Mouse (Mus musculus) left cerebral cortex, adult 8-10 months (tissue): Measurements from ENCODE around the gene Mnx1. TPM values are rescaled to one million over a fixed set of nuclear protein-coding genes. Genes with fewer than 3 reads are reported as not detected.
"Not testable (repeated sequence)": the region's sequence is repeated elsewhere in the genome, so short reads cannot be mapped to it uniquely, and the experiment has no call there.

Source experiments
- DNase-seq, 2 experiments: peaks; one replicate each; pipeline ENCODE4 v3.0.0; 2022; ENCODE audit warnings: low spot score in 2 of 2
- total RNA-seq, 4 experiments: library from RNA; stranded (reverse); gene quantifications; 2 replicates each; pipeline ENCODE4 v1.2.4; 2022

Mnx1 gene
- total RNA-seq, 4 experiments from 2014 or later: not detected

- no peak for DNase-seq
Measured at GRCm38 (mm10) chr5:29469501-29469900, 8.8 kb downstream of the Mnx1 start.

DNA sequence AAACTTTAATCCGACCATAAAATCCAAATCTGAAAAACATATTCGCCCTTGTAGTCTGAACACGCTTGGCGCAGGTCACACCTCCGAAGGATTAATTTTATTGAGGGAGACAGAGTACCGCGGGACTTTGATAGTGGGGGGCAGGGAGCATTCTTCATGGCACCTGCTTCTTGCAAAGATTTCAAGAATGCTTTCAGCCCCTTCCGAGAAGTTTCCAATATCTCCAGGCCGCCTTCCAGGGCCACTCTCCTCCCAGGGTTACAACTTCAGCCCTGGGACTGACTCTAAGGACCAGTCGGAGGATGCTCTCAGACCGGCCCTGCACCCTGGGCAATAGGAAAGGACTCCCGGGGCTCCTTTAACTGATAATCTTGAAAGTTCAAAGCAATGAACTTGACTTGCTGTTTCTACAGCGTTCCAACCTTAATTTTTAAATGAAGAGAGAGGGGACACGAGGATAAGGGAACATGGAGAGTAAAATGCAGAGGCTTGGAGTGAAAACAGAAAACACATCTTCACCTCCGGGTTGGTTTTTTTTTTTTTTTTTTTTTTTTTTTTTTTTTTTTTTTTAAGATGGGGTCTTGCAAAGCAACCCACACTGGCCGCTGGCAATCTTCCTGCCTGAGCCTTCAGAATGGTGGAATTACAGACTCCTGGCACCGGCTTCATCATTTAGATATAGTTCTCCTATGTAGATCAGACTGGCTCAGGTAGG, 9.8 kb downstream of the Mnx1 start:
- no peak for DNase-seq

DNA sequence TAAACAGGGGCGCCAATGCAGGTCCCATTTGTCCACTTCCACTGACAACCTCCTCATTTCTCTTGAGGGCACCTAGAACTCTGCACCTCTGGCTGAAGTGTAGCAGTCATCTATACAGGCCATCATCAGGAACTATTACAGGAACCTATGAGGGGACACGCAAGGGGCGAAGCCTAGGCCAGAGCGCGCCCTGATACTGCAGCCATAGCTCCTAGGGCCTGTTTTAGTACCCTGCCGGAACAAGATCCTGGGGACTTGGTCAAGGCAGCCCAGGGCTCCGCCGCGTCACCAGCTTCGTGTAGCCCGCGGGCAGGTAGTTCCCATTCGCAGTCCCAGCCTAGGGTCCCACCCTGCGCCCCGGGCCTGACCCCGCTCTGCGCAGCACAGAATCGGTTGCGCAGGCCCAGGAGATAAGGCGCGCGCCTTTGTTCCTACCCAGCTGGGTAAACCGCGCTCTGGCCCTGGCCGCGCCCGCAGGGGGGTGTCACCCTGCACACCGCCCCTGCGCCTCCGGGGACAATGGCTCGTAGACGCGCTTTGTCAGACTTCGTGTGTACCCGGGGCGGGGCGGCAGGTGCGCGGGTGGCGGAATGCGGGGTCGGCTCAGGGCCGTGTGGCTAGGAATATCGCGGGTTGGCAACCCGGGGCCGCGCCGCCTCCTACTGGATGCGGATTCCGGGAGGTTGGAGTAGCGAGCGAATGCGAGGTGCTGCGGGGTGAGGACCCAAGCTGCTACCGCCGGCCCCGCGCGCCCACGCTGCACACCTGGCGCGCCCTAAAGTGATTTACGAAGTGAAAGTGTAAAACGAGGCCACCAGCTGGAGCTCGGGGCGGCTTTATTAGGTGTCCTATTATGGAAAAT, 10.6 kb downstream of the Mnx1 start:
- DNase-seq: no peak

DNA sequence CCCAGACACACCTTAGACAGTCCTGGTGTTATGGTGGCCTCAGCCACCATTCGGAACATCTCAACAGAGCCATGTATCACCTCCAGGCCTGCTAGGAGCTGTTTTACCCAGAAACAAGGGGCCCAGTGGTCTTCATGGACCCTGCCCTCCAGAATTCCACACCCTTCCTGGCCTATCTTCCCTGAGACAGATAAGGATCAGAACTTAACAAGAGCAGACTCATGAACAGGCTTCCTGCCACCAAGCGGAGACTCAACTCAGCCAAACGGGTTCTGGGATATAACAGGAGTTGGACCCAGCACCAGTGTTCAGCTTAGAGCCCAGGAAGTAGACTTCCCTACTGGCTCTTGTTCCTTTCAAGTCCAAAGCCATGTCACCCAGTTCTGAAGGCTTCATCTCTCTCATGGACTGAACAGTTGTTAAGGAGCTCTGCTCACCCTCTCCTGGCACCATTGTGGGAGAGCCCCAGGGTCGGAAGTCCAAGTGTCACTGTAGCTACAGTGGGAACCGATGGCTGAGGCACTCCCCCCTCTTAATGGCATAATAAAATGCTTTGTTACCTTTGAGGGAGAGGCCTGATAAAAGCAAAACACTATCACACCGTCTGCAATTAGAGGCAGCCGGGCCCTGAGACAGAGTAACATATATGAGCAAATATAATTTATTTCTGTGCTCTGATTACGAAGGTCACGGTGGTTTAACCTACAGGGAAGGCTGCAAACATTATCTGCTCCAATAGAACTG, 15.2 kb downstream of the Mnx1 start:
- DNase-seq: no peak

- no peak for DNase-seq
Measured at GRCm38 (mm10) chr5:29456895-29457656, 21.2 kb downstream of the Mnx1 start.

DNA sequence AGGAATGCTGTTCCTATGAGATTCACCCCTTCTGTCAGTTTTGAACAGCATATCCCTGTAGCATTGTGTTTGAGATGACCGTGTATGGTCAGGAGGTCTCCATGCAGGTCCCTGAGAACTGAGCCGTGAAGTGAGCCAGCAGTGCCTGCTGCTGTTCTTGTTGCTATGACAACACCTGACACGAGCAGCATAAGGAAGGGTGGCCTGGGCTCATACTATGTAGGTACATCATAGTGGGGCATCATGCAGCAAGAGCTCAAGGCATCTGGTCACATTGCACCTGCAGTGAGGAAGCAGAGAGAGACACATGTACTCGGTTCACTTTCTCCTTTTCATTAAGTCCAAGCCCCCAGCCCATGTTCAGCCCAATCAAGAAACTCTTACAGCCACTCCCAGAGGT, 25.9 kb downstream of the Mnx1 start:
- no peak for DNase-seq

DNA sequence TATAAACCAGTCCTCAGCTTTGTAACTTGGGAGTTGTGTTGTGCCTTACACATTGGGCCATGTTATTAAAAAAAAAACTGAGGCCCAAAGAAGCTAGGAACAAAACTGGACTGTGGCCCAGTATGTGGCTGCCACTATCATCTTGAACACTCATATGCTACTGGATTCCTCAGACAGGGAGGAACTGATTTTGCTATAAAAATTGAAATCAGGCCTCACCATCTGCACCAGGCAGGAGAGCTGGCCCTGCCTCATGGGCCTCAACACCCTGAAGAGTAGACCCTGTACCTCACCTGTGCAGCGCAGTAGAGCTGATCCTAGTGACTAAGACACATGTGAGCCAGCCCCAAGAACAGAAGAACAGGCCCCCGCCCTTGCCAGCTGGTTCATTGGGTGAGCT, 33.0 kb downstream of the Mnx1 start:
- DNase-seq: no peak

GRCm38 (mm10) chr5:29436728-29437127, 41.5 kb downstream of the Mnx1 start:
- DNase-seq: not testable (repeated sequence)

GRCm38 (mm10) chr5:29435491-29435890, 42.8 kb downstream of the Mnx1 start:
- DNase-seq: no peak

DNA sequence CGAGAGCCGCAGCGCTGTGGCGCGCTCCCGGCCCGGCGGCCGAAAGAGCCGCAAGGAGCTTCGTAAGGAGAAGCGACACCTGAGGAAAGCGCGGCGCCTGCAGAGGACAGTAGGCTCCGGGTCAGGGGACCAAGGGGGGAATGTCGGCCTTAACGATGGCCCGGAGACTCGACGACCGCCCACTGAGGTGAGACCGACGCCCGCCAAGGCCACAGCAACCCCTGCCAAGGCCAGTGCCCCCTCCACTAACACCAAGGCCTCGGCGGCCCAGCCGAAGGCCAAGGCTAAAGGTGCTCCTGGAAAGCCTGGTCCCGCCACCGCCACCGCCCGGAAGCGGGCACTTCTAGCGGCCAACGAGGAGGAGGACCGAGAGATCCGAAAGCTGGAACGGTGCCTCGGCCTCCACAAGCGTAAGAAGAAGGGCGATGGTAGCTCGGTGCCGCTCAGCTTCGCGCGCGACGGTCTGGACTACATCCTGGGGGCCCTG, 43.4 kb downstream of the Mnx1 start:
- DNase-seq: no peak

DNA sequence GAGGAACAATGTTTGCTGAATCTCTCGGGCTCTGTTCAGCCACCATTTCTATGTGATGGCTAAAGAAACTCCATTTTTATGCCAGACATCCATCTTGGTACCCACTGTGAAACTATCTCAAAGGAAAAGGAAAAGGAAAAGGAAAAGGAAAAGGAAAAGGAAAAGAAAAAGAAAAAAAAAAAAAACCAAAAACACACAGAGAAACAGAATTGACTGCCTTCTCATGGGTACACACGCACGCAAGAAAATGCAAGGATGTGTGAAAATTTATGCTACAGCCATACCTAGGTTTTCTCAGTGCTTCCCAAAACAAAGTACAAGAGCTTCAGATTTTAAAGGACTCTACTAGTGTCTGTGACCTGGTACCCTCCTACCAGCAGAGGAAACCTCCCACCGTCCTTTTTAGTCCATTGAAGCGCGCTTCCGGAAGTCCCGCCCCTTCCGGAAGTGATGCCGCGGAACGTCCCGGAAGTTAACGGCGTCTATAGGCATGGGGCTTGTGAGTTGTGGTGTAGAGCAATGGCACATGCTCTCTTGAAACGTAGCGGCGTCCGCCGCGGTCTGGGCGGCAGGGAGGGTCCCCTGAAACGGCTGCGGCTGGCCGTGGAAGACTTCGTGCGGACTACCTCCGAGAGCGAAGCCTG, 43.9 kb downstream of the Mnx1 start, which contains the start of gene Nom1:
Gene Nom1, plus strand, starts transcription at position 437 of the 644 bp plus-strand sequence.
- DNase-seq: peak; percentile 84 to 87

- not testable (repeated sequence) for DNase-seq
Measured at GRCm38 (mm10) chr5:29423330-29423729, 54.9 kb downstream of the Mnx1 start.

Other genes with a start within 250 kb of the Mnx1 start
- gene Lmbr1, start 100.1 kb downstream of the Mnx1 start, total RNA-seq: 10 to 100 TPM; 28.6 to 37.1 (median 32.1) TPM
- 10 to 100 TPM; 25.1 to 28.9 (median 26.8) TPM for gene Nom1, start 43.8 kb downstream of the Mnx1 start, total RNA-seq
- 10 to 100 TPM; 62.9 to 69.4 (median 65.8) TPM for gene Ube3c, start 90.8 kb upstream of the Mnx1 start, total RNA-seq